Mouse (Mus musculus) gastrocnemius, adult 18-20 months (tissue): ENCODE measurements at regions not wholly inside any gene's neighbourhood (a gene's known extent, or its start where the extent isn't known, plus 50 kb on each side); places are given as distances from the start of the nearest gene placed in this dataset.

Experiments used
- DNase-seq: peaks from one replicate; pipeline ENCODE4 v3.0.0; 2021; ENCODE audit warnings: low spot score

GRCm38 (mm10) chr2:101175124-101175523 is 449.4 kb upstream of the Rag2 start:
- no peak for DNase-seq

GRCm38 (mm10) chr2:101206637-101207036 is 417.9 kb upstream of the Rag2 start:
- DNase-seq = no peak

GRCm38 (mm10) chr2:101209136-101209535 is 415.4 kb upstream of the Rag2 start:
- DNase-seq = no peak

- DNase-seq = no peak
These were observed 403.8 kb upstream of the Rag2 start for GRCm38 (mm10) chr2:101220759-101221158.

- DNase-seq = no peak
These were observed 381.5 kb upstream of the Rag2 start for GRCm38 (mm10) chr2:101242983-101243382.

- no peak for DNase-seq
These were observed 377.4 kb upstream of the Rag2 start for GRCm38 (mm10) chr2:101247133-101247532.

GRCm38 (mm10) chr2:101252228-101252627 is 372.3 kb upstream of the Rag2 start:
- DNase-seq = no peak

GRCm38 (mm10) chr2:101256464-101256863 is 368.1 kb upstream of the Rag2 start:
- no peak for DNase-seq

- no peak for DNase-seq
These were observed 360.6 kb upstream of the Rag2 start for GRCm38 (mm10) chr2:101263934-101264333.

GRCm38 (mm10) chr2:101266685-101267374 is 357.7 kb upstream of the Rag2 start:
- no peak for DNase-seq

- no peak for DNase-seq
These were observed 350.4 kb upstream of the Rag2 start for GRCm38 (mm10) chr2:101274045-101274664.

- no peak for DNase-seq
These were observed 339.6 kb upstream of the Rag2 start for GRCm38 (mm10) chr2:101284886-101285285.

- DNase-seq = no peak
These were observed 336.4 kb upstream of the Rag2 start for GRCm38 (mm10) chr2:101288119-101288518.

- no peak for DNase-seq
These were observed 335.4 kb upstream of the Rag2 start for GRCm38 (mm10) chr2:101289168-101289567.

GRCm38 (mm10) chr2:101290738-101291137 is 333.8 kb upstream of the Rag2 start:
- no peak for DNase-seq

- no peak for DNase-seq
These were observed 328.7 kb upstream of the Rag2 start for GRCm38 (mm10) chr2:101295678-101296368.

- DNase-seq = no peak
These were observed 328.2 kb upstream of the Rag2 start for GRCm38 (mm10) chr2:101296369-101296682.

- DNase-seq = no peak
These were observed 327.7 kb upstream of the Rag2 start for GRCm38 (mm10) chr2:101296778-101297177.

GRCm38 (mm10) chr2:101299126-101299525 is 325.4 kb upstream of the Rag2 start:
- no peak for DNase-seq

GRCm38 (mm10) chr2:101300106-101300505 is 324.4 kb upstream of the Rag2 start:
- DNase-seq = no peak

- no peak for DNase-seq
These were observed 303.1 kb upstream of the Rag2 start for GRCm38 (mm10) chr2:101321286-101321914.

GRCm38 (mm10) chr2:101356709-101357108 is 267.8 kb upstream of the Rag2 start:
- DNase-seq = no peak
